Mouse (Mus musculus) thymus, adult 18-20 months (tissue): ENCODE data around the gene Vmn2r97.
"Not testable (repeated sequence)": the region's sequence is repeated elsewhere in the genome, so short reads cannot be mapped to it uniquely, and the experiment has no call there.

Experiments
- DNase-seq, 2 experiments: peaks; one replicate each; pipeline ENCODE4 v3.0.0; 2022; ENCODE audit warnings: mixed read lengths in 2 of 2

Gene Vmn2r97

DNA sequence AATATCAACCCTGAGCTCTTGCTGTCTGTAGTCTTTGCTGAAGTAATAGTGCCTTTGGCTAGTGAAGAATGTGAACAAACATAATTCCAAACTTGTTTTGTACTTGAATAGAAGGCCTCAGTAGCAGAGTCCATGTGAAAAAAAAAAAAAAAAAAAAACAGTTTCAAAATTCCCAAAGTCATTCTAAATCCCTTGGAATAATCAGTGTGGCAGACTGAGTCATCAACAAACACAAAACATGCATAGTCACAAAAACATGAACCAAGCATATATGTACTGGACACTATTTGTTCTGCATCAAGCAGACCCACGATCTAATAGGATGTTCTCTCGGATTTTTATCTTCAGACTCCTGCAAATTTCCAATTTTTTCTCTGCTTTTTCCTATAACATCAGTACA lies at the start of gene Vmn2r97:
Vmn2r97 (plus strand) TSS at position 301 of the 400 bp plus-strand sequence.
- not testable (repeated sequence) for DNase-seq

DNA sequence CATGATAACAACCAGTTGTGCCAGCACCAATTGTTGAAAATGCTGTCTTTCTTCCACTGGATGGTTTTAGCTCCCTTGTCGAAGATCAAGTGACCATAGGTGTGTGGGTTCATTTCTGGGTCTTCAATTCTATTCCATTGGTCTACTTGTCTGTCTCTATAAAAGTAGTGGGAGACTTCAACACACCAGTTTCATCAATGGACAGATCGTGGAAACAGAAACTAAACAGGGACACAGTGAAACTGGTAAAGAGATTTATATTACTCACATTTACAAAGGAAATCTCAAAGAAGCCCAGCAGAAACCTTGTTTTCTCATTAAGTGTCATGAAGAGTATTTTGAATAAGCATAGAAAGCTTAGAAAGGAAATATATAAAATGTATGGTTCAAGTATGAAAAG lies 31.7 kb upstream of the Vmn2r97 start:
- DNase-seq = not testable (repeated sequence)

DNA sequence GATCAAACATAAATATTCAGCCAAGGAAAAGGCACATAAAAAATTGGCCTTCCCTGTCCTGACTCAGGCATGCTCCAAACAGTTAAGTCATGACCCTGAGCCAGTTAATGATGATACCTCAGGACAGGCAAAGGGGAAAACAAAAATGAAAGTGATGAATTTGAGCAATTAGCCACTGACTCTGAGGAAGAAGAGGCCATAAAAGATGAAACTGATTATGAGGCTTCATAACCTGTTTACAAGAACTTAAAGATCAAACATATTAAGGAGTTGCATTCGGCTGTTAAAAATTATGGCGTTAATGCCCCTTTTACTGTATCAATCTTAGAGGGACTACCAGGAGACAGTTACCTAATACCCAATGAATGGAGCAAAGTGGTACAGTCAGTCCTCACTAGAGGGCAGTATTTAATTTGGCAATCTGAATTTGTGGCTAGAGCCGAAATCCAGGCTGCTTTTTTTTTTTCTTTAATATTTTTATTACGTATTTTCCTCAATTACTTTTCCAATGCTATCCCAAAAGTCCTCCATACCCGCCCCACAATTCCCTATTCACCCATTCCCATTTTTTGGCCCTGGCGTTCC lies 24.3 kb upstream of the Vmn2r97 start:
- DNase-seq = no peak

DNA sequence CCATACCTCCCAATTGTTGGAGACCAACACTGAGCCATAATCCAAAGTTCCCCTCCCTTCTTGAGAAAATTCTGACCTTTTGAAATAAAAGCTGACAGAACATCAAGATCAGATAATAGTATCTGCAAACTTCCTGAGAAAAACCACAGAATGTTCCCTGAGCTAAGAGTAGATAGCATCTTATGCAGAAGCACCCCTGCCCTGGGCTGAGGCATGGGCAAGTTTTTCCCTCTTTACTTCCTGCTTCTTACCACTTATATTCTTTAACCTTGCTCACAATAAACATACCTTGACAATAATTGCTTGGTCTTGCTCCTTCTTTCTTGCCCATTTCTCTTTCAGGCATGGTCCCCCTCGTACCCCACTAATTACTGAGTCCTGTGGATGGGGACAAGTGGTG lies 43.7 kb downstream of the Vmn2r97 start:
- DNase-seq = not testable (repeated sequence)

DNA sequence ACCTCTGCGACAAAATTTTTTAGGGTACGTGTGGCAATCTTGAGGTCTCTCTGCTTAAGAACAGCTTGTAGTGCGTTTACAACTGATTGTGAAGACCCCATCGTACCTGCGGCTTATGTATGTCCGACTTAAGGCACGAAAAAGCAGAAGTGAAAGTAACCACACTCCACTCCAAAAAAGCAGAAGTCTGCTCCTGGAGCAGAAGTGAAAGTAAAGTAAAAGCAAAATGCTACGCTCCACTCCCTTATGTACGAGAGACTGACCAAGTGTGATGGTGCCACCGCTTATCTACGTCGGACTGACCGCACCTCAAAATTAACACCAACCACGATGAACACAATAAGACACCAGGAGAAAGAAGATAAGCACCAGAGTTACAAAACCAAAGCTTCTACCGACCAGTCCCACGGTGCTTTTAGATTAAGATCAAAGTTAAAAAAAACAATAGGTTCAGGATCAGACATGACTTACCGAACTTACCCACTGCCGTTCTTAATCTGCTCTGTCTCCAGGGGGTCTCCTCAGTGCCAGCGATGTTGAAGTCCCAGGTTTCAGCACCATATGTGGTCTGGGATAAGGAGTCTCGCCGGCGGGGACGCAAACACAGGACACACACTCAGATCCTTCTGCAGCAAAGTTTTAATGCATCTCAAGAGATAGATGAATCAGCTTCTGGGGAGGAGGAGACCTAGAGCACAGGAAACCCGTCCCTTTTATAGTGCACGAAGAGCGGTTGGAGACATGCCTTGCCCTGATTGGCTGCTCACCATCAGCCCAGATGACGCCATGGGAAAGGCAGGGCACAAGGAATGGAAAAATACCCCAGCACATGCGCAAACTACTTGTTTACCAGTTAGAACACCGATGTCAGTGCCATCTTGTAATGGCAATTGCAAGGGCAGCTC lies 54.5 kb downstream of the Vmn2r97 start:
- DNase-seq = peak in 1 of 2 experiments; percentile 17
